Mouse (Mus musculus) frontal cortex, postnatal 36 days (tissue): ENCODE measurements around the gene Mybpc1.
"Not testable (repeated sequence)": the region's sequence is repeated elsewhere in the genome, so short reads cannot be mapped to it uniquely, and the experiment has no call there.

Experiments
- DNase-seq, 2 experiments: peaks; one replicate each; pipeline ENCODE4 v3.0.0; 2022; ENCODE audit warnings: low spot score in 2 of 2

Mybpc1 gene

GRCm38 (mm10) chr10:88496864-88497564, 107.9 kb downstream of the Mybpc1 start:
- no peak for DNase-seq

DNA sequence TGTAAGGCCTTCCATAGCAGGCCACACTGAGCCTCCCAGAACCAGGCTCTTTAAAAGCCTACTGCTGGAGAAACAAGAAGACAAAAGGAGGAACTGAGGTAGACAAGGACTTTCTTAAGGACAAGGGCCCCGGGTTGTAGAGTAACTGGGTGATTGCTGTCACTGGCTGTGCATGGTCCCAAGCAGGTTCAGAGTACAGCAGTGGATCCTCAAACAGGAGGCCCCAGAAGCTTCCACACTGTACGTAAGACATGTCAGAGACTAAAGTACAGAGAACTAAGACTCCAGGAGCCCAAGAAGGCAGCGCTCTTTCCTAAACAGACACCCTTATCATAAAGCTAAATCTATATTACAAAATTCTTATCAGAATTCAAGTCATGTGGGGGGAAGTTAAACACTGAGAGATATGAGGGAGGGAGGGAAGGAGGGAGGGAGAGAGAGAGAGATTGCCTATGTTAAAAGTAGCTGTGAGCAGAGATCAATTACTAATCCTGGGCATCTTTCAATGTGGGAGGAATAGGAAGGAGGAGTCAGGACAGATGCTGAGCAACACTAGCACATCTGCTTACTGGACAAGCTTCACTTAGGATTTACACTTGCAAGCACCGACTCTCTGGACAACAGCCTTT, 109.9 kb downstream of the Mybpc1 start:
- DNase-seq: no peak

DNA sequence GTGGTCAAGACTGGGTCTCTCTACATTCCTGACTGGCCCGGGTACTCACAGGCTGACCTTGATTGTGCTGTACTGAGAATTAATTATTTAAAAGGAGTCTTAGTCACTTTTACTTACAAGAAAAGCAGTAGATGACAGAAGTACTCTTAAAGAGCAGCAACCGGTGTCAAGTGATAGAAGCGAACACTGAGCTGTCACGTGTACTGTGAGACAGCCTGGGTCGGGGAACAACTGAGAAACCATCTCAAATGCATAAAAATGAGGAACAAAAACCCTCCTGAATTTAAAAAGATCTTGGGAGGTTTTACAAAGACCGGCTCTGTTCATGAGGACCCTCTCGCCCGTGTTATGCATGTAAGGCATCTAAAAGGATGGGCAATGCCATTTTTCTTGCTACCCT, 112.3 kb downstream of the Mybpc1 start:
- no peak for DNase-seq

GRCm38 (mm10) chr10:88491632-88492031, 113.3 kb downstream of the Mybpc1 start:
- DNase-seq: no peak

DNA sequence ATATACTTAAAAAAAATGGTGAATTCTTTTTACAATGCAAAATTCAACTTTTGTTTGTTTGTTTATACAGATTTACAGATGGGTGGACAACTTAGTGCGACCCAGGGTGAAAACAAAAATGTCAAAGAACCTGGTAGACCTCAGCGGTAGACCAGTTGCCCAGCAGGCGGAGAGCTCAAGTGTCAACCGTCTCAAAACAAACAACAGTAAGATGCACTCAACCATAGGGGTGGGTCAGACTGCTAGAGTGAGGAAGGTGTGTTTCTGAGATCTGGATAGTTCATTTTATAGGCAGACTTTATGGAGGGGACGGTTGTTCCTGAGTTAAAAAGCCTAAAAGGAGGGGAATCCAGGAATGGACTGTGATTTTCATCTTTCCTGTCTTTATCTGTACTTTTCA, 116.3 kb downstream of the Mybpc1 start:
- DNase-seq: no peak

DNA sequence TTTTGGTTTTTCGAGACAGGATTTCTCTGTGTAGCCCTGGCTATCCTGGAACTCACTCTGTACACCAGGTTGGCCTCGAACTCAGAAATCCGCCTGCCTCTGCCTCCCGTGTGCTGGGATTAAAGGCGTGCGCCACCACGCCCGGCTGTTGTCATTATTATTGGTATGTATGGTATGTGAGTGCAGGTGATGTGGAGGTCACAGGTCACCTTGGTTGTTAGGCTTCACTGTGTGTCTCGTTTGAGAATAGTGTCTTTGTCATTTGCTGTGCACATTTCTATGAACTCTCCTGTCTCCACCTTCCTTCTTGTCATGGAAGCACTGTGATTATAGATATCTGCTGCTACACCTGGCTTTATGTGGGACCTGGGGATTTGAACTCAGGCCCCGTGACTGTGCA, 122.1 kb downstream of the Mybpc1 start:
- not testable (repeated sequence) for DNase-seq
